Mouse (Mus musculus): Measurements from ENCODE around the gene Olfr68.
"Not testable (repeated sequence)": the region's sequence is repeated elsewhere in the genome, so short reads cannot be mapped to it uniquely, and the experiment has no call there.

Gene Olfr68

GRCm38 (mm10) chr7:103767687-103768086 lies 11.8 kb downstream of the Olfr68 start:
- not testable (repeated sequence) for DNase-seq (ENCODE audit: low spot score)

- not testable (repeated sequence) for DNase-seq (ENCODE audit: low spot score)
Observed at GRCm38 (mm10) chr7:103762212-103762611, 17.3 kb downstream of the Olfr68 start.

DNA sequence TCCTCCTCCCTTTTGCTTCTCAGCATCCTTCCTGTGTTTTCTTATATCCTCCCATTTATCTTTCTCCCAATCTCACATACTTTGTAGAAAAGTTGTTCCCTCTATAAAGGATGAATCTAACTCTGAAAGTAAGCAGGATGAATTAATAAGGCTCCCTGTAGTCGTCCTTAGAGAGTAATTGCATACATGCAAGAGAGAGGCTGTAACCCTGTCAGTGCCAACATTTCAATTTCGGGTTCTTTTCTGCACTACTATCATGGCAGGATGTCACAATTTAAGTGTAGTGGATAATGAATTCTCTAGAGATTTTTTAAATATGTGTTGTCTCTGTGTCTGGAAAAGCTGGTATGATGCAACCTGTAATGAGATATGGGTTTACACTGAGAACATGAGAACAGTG lies 22.3 kb downstream of the Olfr68 start, which contains the start of gene Olfr630:
Gene Olfr630 (minus strand): TSS at position 101 of the 400 bp plus-strand sequence.
- DNase-seq (ENCODE audit: low spot score) = no peak

DNA sequence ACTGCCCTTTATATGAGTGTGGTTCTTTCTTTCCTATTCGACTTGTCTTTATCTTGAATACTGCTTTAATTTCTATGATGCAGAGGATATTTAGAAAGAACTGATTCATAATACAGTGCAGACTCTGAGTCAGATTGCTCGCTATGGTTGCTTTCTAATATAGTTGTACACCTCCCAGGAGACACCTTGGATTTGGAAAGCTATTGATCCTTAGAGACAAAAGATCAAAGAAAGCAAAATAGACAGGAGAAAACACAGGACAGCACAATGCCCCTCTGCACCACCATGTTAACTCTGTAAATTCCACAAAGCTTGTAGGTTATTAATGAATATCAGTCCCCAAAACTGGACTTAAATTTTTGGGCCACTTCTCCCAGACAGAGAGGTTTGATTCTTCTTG lies 34.7 kb downstream of the Olfr68 start, which contains the start of gene Olfr629:
Gene Olfr629 (minus strand): TSS at position 101 of the 400 bp plus-strand sequence.
- no peak for DNase-seq (ENCODE audit: low spot score)

GRCm38 (mm10) chr7:103730074-103730473 lies 49.4 kb downstream of the Olfr68 start, which contains the start of gene Olfr628:
Olfr628 (plus strand) TSS chr7:103730374.
- no peak for DNase-seq (ENCODE audit: low spot score)

Measured in testis, postnatal 10 days (tissue).